Mouse (Mus musculus): ENCODE results near the gene Tcte3. TPM values are rescaled to one million over a fixed set of nuclear protein-coding genes. Genes with fewer than 3 reads are reported as not detected.
"Not testable (repeated sequence)": the region's sequence is repeated elsewhere in the genome, so short reads cannot be mapped to it uniquely, and the experiment has no call there.

The Tcte3 gene
- polyA plus RNA-seq, 1 experiment from 2014 or later, result 0.61 TPM

DNA sequence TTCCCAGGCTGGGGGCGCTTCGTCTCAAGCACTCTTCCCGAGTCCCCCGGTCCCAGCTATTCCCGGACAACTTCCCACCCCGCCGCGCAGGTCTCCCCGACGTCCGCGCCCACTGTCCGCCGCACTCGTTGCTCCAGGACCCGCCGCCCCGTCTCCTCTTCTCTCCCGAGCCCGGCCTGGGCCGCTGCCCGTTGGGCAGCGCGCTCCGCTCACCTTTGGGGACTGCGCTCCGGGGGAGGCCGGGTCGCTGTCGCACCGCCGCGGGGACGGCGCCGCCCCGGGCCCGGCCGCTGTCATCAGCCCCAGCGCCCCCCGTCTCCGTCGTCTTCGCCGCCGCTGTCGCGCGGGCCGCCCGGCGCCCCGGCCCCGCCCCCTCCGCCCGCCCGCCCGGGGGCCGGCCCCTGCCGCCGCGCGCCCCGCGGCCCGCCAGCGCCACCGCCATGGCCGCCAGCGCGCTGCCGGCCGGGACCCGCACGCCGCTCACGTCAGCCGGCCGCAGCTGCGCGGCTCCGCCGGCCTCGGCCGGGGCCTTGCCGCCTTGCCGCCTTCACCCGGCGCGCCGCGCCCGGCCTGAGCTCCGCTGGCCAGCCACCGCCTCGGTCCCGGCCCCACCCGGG, 48.7 kb downstream of the Tcte3 start:
- not testable (repeated sequence) for H3K4me3 ChIP-seq; H3K9me3 ChIP-seq (replicated peaks); H3K27ac ChIP-seq (ENCODE audit: poor library complexity, severe bottlenecking); H3K36me3 ChIP-seq; H3K9ac ChIP-seq; H3K4me2 ChIP-seq; H3K27me3 ChIP-seq (replicated peaks); H3K4me1 ChIP-seq (replicated peaks)
- WGBS, result no CpG with 5 or more reads among the region's 98 CpGs
- peak; percentile 89 for ATAC-seq (ENCODE audit: insufficient number of reproducible peaks, low FRiP score)

DNA sequence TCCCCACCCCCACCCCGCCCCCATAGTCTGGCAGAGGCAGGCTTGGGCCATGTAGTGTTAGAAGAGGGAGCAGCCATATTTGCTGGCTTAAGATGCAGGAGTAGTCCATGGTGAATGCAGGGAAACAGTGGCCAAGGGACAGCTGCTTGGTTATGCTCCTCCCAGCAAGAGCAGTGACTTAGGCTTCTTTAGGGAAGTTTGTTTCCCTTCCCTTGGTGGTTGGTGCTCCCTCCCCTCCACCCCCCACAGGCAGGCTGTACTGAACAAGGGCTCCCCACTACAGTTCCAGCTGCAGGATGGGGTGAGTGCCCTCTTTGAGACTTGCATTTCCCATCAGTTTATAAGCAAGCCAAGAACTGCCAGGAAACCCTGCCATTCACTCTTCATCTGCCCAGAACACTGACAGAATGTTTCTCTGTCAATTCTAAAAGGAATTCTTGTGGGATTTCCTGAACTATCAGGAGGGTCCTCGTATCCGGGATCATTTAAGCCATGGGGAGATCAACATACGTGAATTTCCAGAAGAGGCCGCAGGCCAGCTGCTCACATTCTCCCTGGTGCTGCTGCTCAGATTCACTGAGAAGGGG, 51.1 kb downstream of the Tcte3 start:
- WGBS, result 79% methylated on average over 4 of the region's 5 CpGs
- H3K4me2 ChIP-seq; H3K27me3 ChIP-seq (replicated peaks); H3K9me3 ChIP-seq (replicated peaks); ATAC-seq (ENCODE audit: insufficient number of reproducible peaks, low FRiP score); H3K27ac ChIP-seq (ENCODE audit: poor library complexity, severe bottlenecking); H3K4me1 ChIP-seq (replicated peaks); H3K9ac ChIP-seq; H3K4me3 ChIP-seq; H3K36me3 ChIP-seq: not testable (repeated sequence)

DNA sequence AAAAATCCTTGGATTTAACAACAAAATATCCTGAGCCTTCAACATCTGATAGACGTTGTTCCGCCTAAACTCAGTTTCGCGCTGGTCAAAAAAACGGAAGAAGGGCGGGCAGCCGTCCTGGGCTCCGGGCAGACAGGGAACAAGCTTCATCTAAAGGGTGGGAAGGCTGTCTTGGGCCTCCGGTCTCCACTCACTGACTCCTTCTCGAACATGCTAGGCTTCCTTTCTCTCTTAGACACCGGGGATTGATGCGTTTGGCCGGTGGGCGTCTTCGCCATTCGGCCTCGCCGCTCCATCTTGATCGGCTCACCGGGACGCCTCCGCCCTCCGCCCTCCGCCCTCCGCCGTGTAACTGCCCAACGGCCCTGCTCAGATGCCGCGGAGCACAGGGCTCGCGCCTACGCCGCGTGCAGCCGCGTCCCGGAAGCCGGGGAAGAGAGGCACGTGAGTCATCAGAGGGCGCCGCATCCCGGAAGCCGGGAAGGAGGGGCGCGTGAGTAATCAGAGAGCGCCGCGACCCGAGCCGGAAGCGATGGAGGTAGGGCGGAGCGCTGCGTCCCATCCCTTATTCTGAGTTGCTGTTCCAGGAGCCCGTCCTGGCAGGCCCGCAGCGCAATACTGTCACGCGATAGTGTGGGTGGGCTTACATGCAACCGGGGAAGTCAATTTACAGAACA, 62.8 kb downstream of the Tcte3 start, which contains the start of the genes 9030025P20Rik and Gm3417:
Gene 9030025P20Rik, plus strand, starts transcription at position 107 of the 677 bp plus-strand sequence.
Gene Gm3417, minus strand, starts transcription at position 429 of the 677 bp plus-strand sequence.
- not testable (repeated sequence) for H3K9me3 ChIP-seq (replicated peaks); H3K9ac ChIP-seq; H3K4me3 ChIP-seq; H3K4me1 ChIP-seq (replicated peaks); H3K4me2 ChIP-seq; H3K27ac ChIP-seq (ENCODE audit: poor library complexity, severe bottlenecking); H3K36me3 ChIP-seq; H3K27me3 ChIP-seq (replicated peaks)
- WGBS, result no CpG with 5 or more reads among the region's 60 CpGs
- ATAC-seq (ENCODE audit: insufficient number of reproducible peaks, low FRiP score), result peak; percentile 99

DNA sequence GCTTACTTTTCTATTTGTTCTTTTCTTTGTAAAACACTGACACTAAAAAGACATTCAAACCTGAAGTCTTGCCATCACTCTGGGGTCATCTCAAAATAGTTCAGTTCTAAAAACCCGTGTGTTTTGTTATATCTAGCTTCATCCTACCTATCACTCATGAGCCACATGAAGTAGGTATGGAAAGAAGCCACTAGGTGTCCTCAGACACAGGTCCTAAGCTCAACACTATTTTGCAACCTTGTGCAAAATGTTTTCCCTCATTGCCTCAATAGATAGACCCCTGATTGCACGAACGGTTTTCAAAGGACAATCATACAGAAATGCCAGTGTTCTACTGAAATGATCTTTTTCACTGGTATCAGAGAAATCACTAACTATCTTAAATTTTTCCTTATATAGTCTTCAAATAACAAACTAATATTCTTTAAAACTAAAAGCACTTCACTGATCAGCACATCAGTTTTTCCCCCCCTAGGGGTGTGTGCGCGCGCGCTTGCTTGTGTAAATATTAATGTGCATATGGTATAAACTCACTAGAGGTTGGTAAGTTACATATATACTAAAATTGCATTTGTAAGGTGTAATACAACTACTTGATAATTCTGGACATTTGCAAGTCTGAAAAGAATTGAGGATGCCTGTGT, 63.4 kb downstream of the Tcte3 start:
- not testable (repeated sequence) for H3K36me3 ChIP-seq; H3K4me1 ChIP-seq (replicated peaks); H3K9me3 ChIP-seq (replicated peaks); H3K4me2 ChIP-seq; H3K27me3 ChIP-seq (replicated peaks); H3K9ac ChIP-seq; H3K27ac ChIP-seq (ENCODE audit: poor library complexity, severe bottlenecking); ATAC-seq (ENCODE audit: insufficient number of reproducible peaks, low FRiP score); H3K4me3 ChIP-seq
- 2% methylated on average over 4 of the region's 7 CpGs for WGBS

Other genes starting within 250 kb of the Tcte3 start
- gene Wdr27, start 98.3 kb downstream of the Tcte3 start, polyA plus RNA-seq (2016; fragmentation: Nextera tagmentation; extraction: Ambion mirVana), result 3.9 and 4.1 TPM in 2 replicates
- 35.7 and 37.1 TPM in 2 replicates for gene 1600012H06Rik, start 98.3 kb downstream of the Tcte3 start, polyA plus RNA-seq (2016; fragmentation: Nextera tagmentation; extraction: Ambion mirVana)
- gene Phf10, start 80.2 kb downstream of the Tcte3 start, polyA plus RNA-seq (2016; fragmentation: Nextera tagmentation; extraction: Ambion mirVana), result 28.5 and 28.6 TPM in 2 replicates
- 6.7 and 7.8 TPM in 2 replicates for gene 9030025P20Rik, start 63.0 kb downstream of the Tcte3 start, polyA plus RNA-seq (2016; fragmentation: Nextera tagmentation; extraction: Ambion mirVana)
- 0.42 TPM in 1 of 2 replicates, not detected in the other for gene Gm3417, start 62.7 kb downstream of the Tcte3 start, polyA plus RNA-seq (2016; fragmentation: Nextera tagmentation; extraction: Ambion mirVana)
- 5.2 and 5.4 TPM in 2 replicates for gene Gm3435, start 31.3 kb downstream of the Tcte3 start, polyA plus RNA-seq (2016; fragmentation: Nextera tagmentation; extraction: Ambion mirVana)
- 61.2 and 62.7 TPM in 2 replicates for gene Ermard, start 280 bp downstream of the Tcte3 start, polyA plus RNA-seq (2016; fragmentation: Nextera tagmentation; extraction: Ambion mirVana)
- 2.4 TPM in 2 replicates for gene Gm3448, start within 50 bp of the Tcte3 start, polyA plus RNA-seq (2016; fragmentation: Nextera tagmentation; extraction: Ambion mirVana)

All from heart, embryonic 12.5 days (tissue).